Mouse (Mus musculus): ENCODE measurements around the gene Gtse1. TPM values are rescaled to one million over a fixed set of nuclear protein-coding genes. Genes with fewer than 3 reads are reported as not detected.

The Gtse1 gene
- polyA plus RNA-seq, 1 experiment: 0.74 TPM

DNA sequence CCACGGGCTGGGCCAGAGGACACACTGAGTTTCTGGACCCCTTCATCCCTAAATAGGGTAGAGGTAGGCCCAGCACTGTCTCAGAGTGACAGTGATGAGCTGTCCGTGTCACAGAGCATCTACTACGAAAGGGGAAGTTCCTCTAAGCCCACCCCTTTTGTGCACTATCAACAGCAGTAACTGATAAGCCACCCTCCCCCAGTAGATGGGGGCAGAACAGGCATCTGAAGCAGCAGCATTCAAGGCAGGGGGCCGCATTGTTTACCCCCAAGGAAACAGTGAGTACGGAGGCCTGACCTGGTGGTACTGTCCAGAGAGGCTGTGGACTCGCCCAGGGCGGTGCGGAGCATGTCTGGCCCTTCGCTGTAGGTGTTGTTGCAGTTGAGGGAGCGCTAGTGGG lies 43.0 kb downstream of the Gtse1 start:
- no peaks in the 10 kb centered on the region for H3K36me3 ChIP-seq (ENCODE audit: control insufficient read depth, insufficient read depth, low read length)
- TF ChIP-seq CTCF (conservative IDR thresholded peaks at IDR 0.05; ENCODE audit: insufficient read depth, insufficient read length, low read depth, low read length): no peak
- no peak for TF ChIP-seq POLR2A (IDR thresholded peaks at IDR 0.05; ENCODE audit: low read depth, low read length)
- H3K27ac ChIP-seq (ENCODE audit: insufficient read depth, low read depth, low read length): no peak overlapping the region
- DNase-seq: no peak
- 92% methylated on average over 10 of the region's 10 CpGs for WGBS
- H3K27me3 ChIP-seq (replicated peaks; ENCODE audit: control insufficient read depth, insufficient read depth, low read length): no peaks in the 10 kb centered on the region
- H3K4me3 ChIP-seq (ENCODE audit: insufficient read depth, low read depth, low read length): no peak overlapping the region
- H3K4me1 ChIP-seq (ENCODE audit: control insufficient read depth, insufficient read depth, low read length): no peaks in the 10 kb centered on the region

DNA sequence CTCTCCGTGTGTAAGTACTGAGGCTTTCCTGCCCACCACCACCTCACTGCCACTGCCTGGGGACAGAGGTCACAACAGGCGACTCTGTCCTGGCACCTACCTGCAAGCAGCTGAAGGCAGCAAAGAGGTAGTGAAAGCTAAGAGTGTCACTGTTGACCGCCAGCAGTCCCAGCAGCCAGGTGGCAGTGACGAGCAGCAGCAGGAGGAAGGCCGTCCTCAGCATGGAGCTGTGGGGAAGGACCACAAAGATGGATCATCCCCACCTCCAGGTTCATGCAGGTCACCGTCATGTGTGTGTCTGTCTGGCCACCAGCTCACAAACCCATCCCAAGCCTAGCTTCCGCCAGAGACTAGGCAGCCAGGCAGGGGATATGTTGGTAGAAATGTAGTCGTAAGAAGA lies 44.3 kb downstream of the Gtse1 start:
- no peak for DNase-seq
- 85% methylated on average over 8 of the region's 8 CpGs for WGBS
- no peaks in the 10 kb centered on the region for H3K36me3 ChIP-seq (ENCODE audit: control insufficient read depth, insufficient read depth, low read length)

DNA sequence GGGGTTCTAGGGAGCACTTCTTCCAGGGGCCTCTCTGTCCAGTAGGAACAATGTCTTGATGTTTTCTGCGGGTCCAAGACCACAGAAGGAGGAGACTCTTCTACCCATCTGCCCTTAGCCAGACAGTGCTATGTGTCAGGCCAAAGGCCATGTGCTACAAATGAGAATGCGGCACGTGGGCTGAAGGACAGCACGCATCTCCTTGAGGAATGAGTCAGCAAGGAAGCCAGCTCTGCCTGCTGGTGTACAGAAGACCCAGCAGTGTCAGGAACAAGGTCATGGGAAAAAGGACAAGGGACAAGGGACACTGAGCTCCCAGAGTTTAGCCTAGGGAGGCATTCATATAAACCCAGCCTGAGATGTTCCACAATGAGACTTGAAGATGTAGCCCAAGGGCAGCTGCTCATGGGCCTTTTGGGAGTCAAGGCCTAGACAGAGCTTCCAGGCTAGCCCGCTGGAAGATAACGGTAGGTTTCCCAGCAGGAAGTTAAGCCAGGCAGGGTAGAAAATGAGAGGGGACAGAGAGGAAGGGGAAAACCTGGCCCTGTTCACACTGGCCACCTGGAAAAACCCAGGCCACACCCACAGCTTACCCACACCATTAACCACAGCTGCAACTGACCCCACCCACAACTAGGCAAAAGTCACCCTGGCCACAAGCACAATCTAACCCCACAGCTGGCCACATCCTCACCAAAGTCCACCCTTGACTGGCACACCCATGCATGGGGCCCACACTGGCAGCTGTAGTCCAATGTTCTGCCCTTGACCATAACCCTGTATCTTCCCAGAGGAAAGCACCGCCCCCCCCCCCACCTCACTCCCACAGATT lies 49.3 kb downstream of the Gtse1 start:
- no peak overlapping the region for H3K4me3 ChIP-seq (ENCODE audit: insufficient read depth, low read depth, low read length)
- WGBS: 57% methylated on average over 7 of the region's 7 CpGs
- no peak overlapping the region for H3K27ac ChIP-seq (ENCODE audit: insufficient read depth, low read depth, low read length)

More for the DNA sequence above, 44.3 kb downstream of the Gtse1 start:
- peaks cover 4% of the 10 kb centered on the region; the same call in 1 of the 2 replicates for H3K4me1 ChIP-seq (ENCODE audit: control insufficient read depth, insufficient read depth, low read length)
- H3K27ac ChIP-seq (ENCODE audit: insufficient read depth, low read depth, low read length): no peak overlapping the region
- no peak overlapping the region for H3K4me3 ChIP-seq (ENCODE audit: insufficient read depth, low read depth, low read length)
- H3K27me3 ChIP-seq (replicated peaks; ENCODE audit: control insufficient read depth, insufficient read depth, low read length): no peaks in the 10 kb centered on the region
- TF ChIP-seq POLR2A (IDR thresholded peaks at IDR 0.05; ENCODE audit: low read depth, low read length) (no peak), CTCF (conservative IDR thresholded peaks at IDR 0.05; ENCODE audit: insufficient read depth, insufficient read length, low read depth, low read length) (peak; percentile 59)

DNA sequence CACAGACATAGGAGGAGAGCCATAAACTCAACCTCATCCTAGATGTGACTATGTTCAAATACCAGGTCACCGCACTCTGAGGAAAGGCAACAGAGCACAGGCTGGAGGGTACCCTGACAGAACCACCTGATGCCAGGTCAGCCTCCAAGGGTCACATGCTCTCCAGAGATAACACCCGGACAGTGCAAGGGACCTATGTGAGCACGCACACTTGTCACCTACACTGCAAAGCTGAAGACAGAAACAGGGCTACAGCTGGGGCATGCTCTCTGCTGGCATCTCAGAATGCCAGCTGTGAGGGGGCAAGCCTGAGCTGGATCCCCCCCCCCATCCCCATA lies 49.9 kb downstream of the Gtse1 start:
- 77% methylated on average over 3 of the region's 3 CpGs for WGBS
- Histone ChIP-seq H3K27ac (ENCODE audit: insufficient read depth, low read depth, low read length) (no peak overlapping the region), H3K4me1 (ENCODE audit: control insufficient read depth, insufficient read depth, low read length) (peaks cover 8% of the 10 kb centered on the region; the same call in 1 of the 2 replicates), H3K36me3 (ENCODE audit: control insufficient read depth, insufficient read depth, low read length) (no peaks in the 10 kb centered on the region), H3K4me3 (ENCODE audit: insufficient read depth, low read depth, low read length) (no peak overlapping the region), H3K27me3 (replicated peaks; ENCODE audit: control insufficient read depth, insufficient read depth, low read length) (no peaks in the 10 kb centered on the region)
- TF ChIP-seq POLR2A (IDR thresholded peaks at IDR 0.05; ENCODE audit: low read depth, low read length): no peak
- no peak for TF ChIP-seq CTCF (conservative IDR thresholded peaks at IDR 0.05; ENCODE audit: insufficient read depth, insufficient read length, low read depth, low read length)
- no peak for DNase-seq

More for the DNA sequence above, 49.3 kb downstream of the Gtse1 start:
- Histone ChIP-seq H3K4me1 (ENCODE audit: control insufficient read depth, insufficient read depth, low read length) (peaks cover 8% of the 10 kb centered on the region; the same call in 1 of the 2 replicates), H3K27me3 (replicated peaks; ENCODE audit: control insufficient read depth, insufficient read depth, low read length) (no peaks in the 10 kb centered on the region), H3K36me3 (ENCODE audit: control insufficient read depth, insufficient read depth, low read length) (no peaks in the 10 kb centered on the region)
- no peak for TF ChIP-seq POLR2A (IDR thresholded peaks at IDR 0.05; ENCODE audit: low read depth, low read length)
- peak; percentile 52 for DNase-seq

DNA sequence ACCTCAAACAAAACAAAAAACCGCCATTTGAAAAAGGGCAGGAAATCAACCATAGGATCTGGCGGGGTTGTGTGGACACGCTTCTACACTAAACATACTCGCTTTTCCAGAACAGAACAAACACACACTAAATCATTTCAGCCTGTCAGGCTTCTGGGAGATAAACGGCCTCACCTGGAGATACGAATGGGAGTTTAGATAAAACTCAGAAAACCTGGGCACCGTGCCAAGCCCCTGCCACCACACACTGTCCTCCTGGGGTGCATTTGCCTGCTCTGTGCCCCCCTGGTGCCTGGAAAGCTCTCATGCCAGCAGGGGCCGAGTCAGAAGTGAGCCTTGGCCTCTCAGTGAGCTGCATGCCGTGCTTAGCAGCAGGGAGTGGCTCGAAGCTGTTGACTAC lies 50.4 kb downstream of the Gtse1 start:
- H3K27ac ChIP-seq (ENCODE audit: insufficient read depth, low read depth, low read length): no peak overlapping the region
- no peak overlapping the region for H3K4me3 ChIP-seq (ENCODE audit: insufficient read depth, low read depth, low read length)
- DNase-seq: no peak
- TF ChIP-seq POLR2A (IDR thresholded peaks at IDR 0.05; ENCODE audit: low read depth, low read length) (no peak), CTCF (conservative IDR thresholded peaks at IDR 0.05; ENCODE audit: insufficient read depth, insufficient read length, low read depth, low read length) (no peak)
- H3K36me3 ChIP-seq (ENCODE audit: control insufficient read depth, insufficient read depth, low read length): no peaks in the 10 kb centered on the region
- H3K27me3 ChIP-seq (replicated peaks; ENCODE audit: control insufficient read depth, insufficient read depth, low read length): no peaks in the 10 kb centered on the region
- H3K4me1 ChIP-seq (ENCODE audit: control insufficient read depth, insufficient read depth, low read length): peaks cover 8% of the 10 kb centered on the region; the same call in 1 of the 2 replicates
- 41% methylated on average over 10 of the region's 10 CpGs for WGBS

DNA sequence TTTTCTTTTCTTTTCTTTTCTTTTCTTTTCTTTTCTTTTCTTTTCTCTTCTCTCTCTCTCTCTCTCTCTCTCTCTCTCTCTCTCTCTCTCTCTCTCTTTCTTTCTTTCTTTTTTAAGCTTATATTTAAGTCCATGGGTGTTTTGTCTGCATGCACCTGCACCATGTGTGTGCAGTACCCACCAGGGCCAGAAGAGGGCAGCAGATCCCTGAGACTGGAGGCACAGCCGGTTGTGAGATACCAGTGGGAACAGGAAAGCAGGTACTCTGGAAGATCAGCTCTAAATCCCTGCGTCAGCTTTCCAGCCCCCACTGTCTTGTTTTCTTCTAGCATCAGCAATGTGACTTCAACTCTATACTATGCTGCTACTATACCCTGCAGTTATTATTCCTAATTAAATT lies 54.1 kb downstream of the Gtse1 start:
- H3K27me3 ChIP-seq (replicated peaks; ENCODE audit: control insufficient read depth, insufficient read depth, low read length): no peaks in the 10 kb centered on the region
- no peak overlapping the region for H3K27ac ChIP-seq (ENCODE audit: insufficient read depth, low read depth, low read length)
- H3K4me1 ChIP-seq (ENCODE audit: control insufficient read depth, insufficient read depth, low read length): peaks cover 7% of the 10 kb centered on the region; the same call in 1 of the 2 replicates
- DNase-seq: peak; percentile 70
- no peak overlapping the region for H3K4me3 ChIP-seq (ENCODE audit: insufficient read depth, low read depth, low read length)
- no peaks in the 10 kb centered on the region for H3K36me3 ChIP-seq (ENCODE audit: control insufficient read depth, insufficient read depth, low read length)
- TF ChIP-seq POLR2A (IDR thresholded peaks at IDR 0.05; ENCODE audit: low read depth, low read length) (no peak), CTCF (conservative IDR thresholded peaks at IDR 0.05; ENCODE audit: insufficient read depth, insufficient read length, low read depth, low read length) (peak; percentile 90)
- WGBS: 49% methylated on average over 2 of the region's 2 CpGs

DNA sequence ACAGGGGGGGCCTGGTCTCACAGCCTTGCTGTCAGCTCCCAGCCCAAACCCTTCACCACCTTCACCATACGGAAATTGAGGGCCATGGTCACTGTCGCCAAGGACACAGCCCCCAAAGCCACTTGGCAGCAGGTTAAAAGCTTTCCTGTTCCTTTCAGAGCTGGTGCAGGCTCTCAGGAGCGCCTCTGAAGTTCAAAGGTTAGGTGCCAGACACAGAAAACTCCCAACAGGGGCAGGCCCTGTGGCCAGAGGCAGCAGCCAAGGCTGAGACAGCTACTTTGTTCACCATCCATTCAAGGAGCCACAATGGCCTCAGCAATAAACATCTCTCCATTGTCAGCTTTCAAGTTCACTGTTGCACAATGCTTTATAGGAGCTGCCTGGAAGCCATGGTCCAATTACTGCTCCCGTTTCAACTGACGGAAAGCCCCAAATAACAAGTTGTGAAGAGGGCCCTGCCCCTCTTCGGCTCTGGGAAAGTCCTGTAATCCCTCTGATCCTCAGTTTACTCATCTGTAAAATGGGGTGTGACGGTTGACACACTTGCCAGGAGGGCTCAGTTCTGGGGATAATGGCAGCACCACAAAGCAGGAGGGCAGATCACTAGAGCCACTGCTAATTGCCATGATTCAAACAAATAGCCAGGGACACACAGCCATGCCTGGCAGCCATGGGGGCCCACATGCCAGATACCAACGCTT lies 59.8 kb downstream of the Gtse1 start:
- Histone ChIP-seq H3K27ac (ENCODE audit: insufficient read depth, low read depth, low read length) (no peak overlapping the region), H3K36me3 (ENCODE audit: control insufficient read depth, insufficient read depth, low read length) (no peaks in the 10 kb centered on the region), H3K27me3 (replicated peaks; ENCODE audit: control insufficient read depth, insufficient read depth, low read length) (no peaks in the 10 kb centered on the region), H3K4me3 (ENCODE audit: insufficient read depth, low read depth, low read length) (no peak overlapping the region), H3K4me1 (ENCODE audit: control insufficient read depth, insufficient read depth, low read length) (no peaks in the 10 kb centered on the region)
- no peak for TF ChIP-seq POLR2A (IDR thresholded peaks at IDR 0.05; ENCODE audit: low read depth, low read length)
- WGBS: 61% methylated on average over 8 of the region's 8 CpGs
- peak; percentile 55 for DNase-seq

Data from kidney, adult 2 months (tissue).